Mouse (Mus musculus) erythroid progenitor cell, adult 5-6 weeks (primary cell): Measurements from ENCODE around the gene Col15a1. TPM values are rescaled to one million over a fixed set of nuclear protein-coding genes. Genes with fewer than 3 reads are reported as not detected.
A peak's percentile ranks its signal among the peaks of the same experiment; 100 is the strongest.

Experiments
- ATAC-seq: replicated peaks from 2 replicates; pipeline ENCODE4 v1.8.0; 2016; ENCODE audit warnings: moderate number of reproducible peaks, mild to moderate bottlenecking, moderate TSS enrichment, inconsistent platforms; ENCODE audit not compliant: poor library complexity, low FRiP score, severe bottlenecking
- total RNA-seq, 2 experiments: library from RNA; stranded (forward) in 1 of 2; stranded (reverse) in 1 of 2; fragments of 150-400 nt in 1 of 2; fragments of 186-747, 209-891 nt in 1 of 2; gene quantifications; 2 replicates each; pipeline versions ENCODE4 v1.2.3 to v1.2.4; 2015 to 2017; ENCODE audit warnings: low replicate concordance in 2 of 2

Gene Col15a1
- total RNA-seq, 2 experiments from 2014 or later, result not detected

- ATAC-seq, result no peak
These were observed 122.6 kb downstream of the Col15a1 start for GRCm38 (mm10) chr4:47330378-47331052.

GRCm38 (mm10) chr4:47332812-47333343, 124.9 kb downstream of the Col15a1 start:
- ATAC-seq, result no peak

- no peak for ATAC-seq
These were observed 125.6 kb downstream of the Col15a1 start for GRCm38 (mm10) chr4:47333541-47333940.

GRCm38 (mm10) chr4:47336941-47337600, 129.1 kb downstream of the Col15a1 start:
- no peak for ATAC-seq

GRCm38 (mm10) chr4:47342632-47343031, 134.7 kb downstream of the Col15a1 start:
- no peak for ATAC-seq

- ATAC-seq, result no peak
These were observed 139.1 kb downstream of the Col15a1 start for GRCm38 (mm10) chr4:47347022-47347421.

GRCm38 (mm10) chr4:47349759-47350158, 141.8 kb downstream of the Col15a1 start:
- no peak for ATAC-seq

- ATAC-seq, result 0 out of 2 replicates have a peak, but pooled peaks have one; percentile 11
These were observed 143.6 kb downstream of the Col15a1 start for GRCm38 (mm10) chr4:47351386-47352049.

- peak; percentile 8; the same call in 1 of the 2 replicates for ATAC-seq
These were observed 144.2 kb downstream of the Col15a1 start for GRCm38 (mm10) chr4:47352061-47352661.

GRCm38 (mm10) chr4:47352803-47353388, 144.9 kb downstream of the Col15a1 start, which contains the start of gene Tgfbr1:
Gene Tgfbr1 (plus strand): TSS chr4:47353222.
- ATAC-seq, result peak; percentile 94

- ATAC-seq, result peak; percentile 35; the same call in 1 of the 2 replicates
These were observed 145.6 kb downstream of the Col15a1 start for GRCm38 (mm10) chr4:47353416-47354111.

GRCm38 (mm10) chr4:47354304-47354703, 146.3 kb downstream of the Col15a1 start:
- ATAC-seq, result no peak

GRCm38 (mm10) chr4:47362662-47363061, 154.7 kb downstream of the Col15a1 start:
- no peak for ATAC-seq

Other genes starting within 250 kb of the Col15a1 start
- not detected in 2 replicates for gene Gabbr2, start 216.3 kb upstream of the Col15a1 start, total RNA-seq (2015; ENCODE audit: low replicate concordance)
- gene Gabbr2, start 216.3 kb upstream of the Col15a1 start, total RNA-seq (2017; ENCODE audit: low replicate concordance), result 0.38 and 1.2 TPM in 2 replicates
- gene Anks6, start 150.7 kb upstream of the Col15a1 start, total RNA-seq (2015; ENCODE audit: low replicate concordance), result not detected in 2 replicates
- gene Anks6, start 150.7 kb upstream of the Col15a1 start, total RNA-seq (2017; ENCODE audit: low replicate concordance), result not detected in 2 replicates
- 1.4 TPM in 1 of 2 replicates, not detected in the other for gene Galnt12, start 116.3 kb upstream of the Col15a1 start, total RNA-seq (2015; ENCODE audit: low replicate concordance)
- gene Galnt12, start 116.3 kb upstream of the Col15a1 start, total RNA-seq (2017; ENCODE audit: low replicate concordance), result 0.90 TPM in 1 of 2 replicates, not detected in the other
- 4.6 and 8.6 TPM in 2 replicates for gene Tgfbr1, start 145.1 kb downstream of the Col15a1 start, total RNA-seq (2015; ENCODE audit: low replicate concordance)
- 6.4 and 7.5 TPM in 2 replicates for gene Tgfbr1, start 145.1 kb downstream of the Col15a1 start, total RNA-seq (2017; ENCODE audit: low replicate concordance)